Mouse (Mus musculus) ZHBTc4 (cell line): ENCODE measurements at regions not wholly inside any gene's neighbourhood (a gene's known extent, or its start where the extent isn't known, plus 50 kb on each side); places are given as distances from the start of the nearest gene placed in this dataset.

Source experiments
- DNase-seq: peaks from one replicate; pipeline ENCODE4 v3.0.0-alpha.2; 2011; ENCODE audit warnings: low read depth, low spot score

GRCm38 (mm10) chr12:8844748-8845147 lies 73.6 kb downstream of the Sdc1 start:
- no peak for DNase-seq

- DNase-seq: no peak
These were observed 74.3 kb downstream of the Sdc1 start for GRCm38 (mm10) chr12:8845443-8845842.

- no peak for DNase-seq
These were observed 74.8 kb upstream of the Laptm4a start for GRCm38 (mm10) chr12:8846425-8847226.

GRCm38 (mm10) chr12:8847227-8847857 lies 74.1 kb upstream of the Laptm4a start:
- no peak for DNase-seq

GRCm38 (mm10) chr12:8847858-8848383 lies 73.5 kb upstream of the Laptm4a start:
- no peak for DNase-seq

- DNase-seq: no peak
These were observed 67.6 kb upstream of the Laptm4a start for GRCm38 (mm10) chr12:8853858-8854257.

- DNase-seq: no peak
These were observed 67.1 kb upstream of the Laptm4a start for GRCm38 (mm10) chr12:8854401-8854800.

GRCm38 (mm10) chr12:8855119-8855518 lies 66.3 kb upstream of the Laptm4a start:
- no peak for DNase-seq

GRCm38 (mm10) chr12:8856051-8856543 lies 65.4 kb upstream of the Laptm4a start:
- no peak for DNase-seq

GRCm38 (mm10) chr12:8857308-8857707 lies 64.2 kb upstream of the Laptm4a start:
- DNase-seq: peak; percentile 50

GRCm38 (mm10) chr12:8858748-8859147 lies 62.7 kb upstream of the Laptm4a start:
- DNase-seq: no peak

GRCm38 (mm10) chr12:8859588-8859987 lies 61.9 kb upstream of the Laptm4a start:
- no peak for DNase-seq

GRCm38 (mm10) chr12:8864830-8865229 lies 56.6 kb upstream of the Laptm4a start:
- no peak for DNase-seq

- no peak for DNase-seq
These were observed 56.2 kb upstream of the Laptm4a start for GRCm38 (mm10) chr12:8865250-8865649.

GRCm38 (mm10) chr12:8867104-8867503 lies 54.4 kb upstream of the Laptm4a start:
- DNase-seq: no peak

GRCm38 (mm10) chr12:8868690-8869089 lies 52.8 kb upstream of the Laptm4a start:
- DNase-seq: peak; percentile 50

GRCm38 (mm10) chr12:8869190-8869589 lies 52.3 kb upstream of the Laptm4a start:
- no peak for DNase-seq
